Mouse (Mus musculus) olfactory bulb, adult 2 months (tissue): ENCODE results near the gene Pip4k2c. TPM values are rescaled to one million over a fixed set of nuclear protein-coding genes. Genes with fewer than 3 reads are reported as not detected.

Experiments used
- H3K27ac ChIP-seq: fragments of 200-500 bp; 2 replicates; pipeline ENCODE4 v1.5.1; 2012; ENCODE audit warnings: low read depth, low read length; ENCODE audit not compliant: insufficient read depth
- H3K4me1 ChIP-seq: fragments of 200-500 bp; 2 replicates; pipeline ENCODE4 v1.6.1; 2012; ENCODE audit warnings: low read length; ENCODE audit not compliant: control insufficient read depth, insufficient read depth
- H3K4me3 ChIP-seq: fragments of 200-500 bp; 2 replicates; pipeline ENCODE4 v1.5.1; 2012; ENCODE audit warnings: mild to moderate bottlenecking, low read depth, low read length, moderate library complexity; ENCODE audit not compliant: insufficient read depth
- CTCF ChIP-seq: fragments of 200-500 bp; IDR thresholded peaks from 2 replicates; pipeline ENCODE4 v1.5.1; 2012; ENCODE audit warnings: low read depth, mild to moderate bottlenecking, low read length, moderate library complexity; ENCODE audit not compliant: insufficient read depth
- POLR2A ChIP-seq: fragments of 200-500 bp; IDR thresholded peaks from 2 replicates; pipeline ENCODE4 v1.6.1; 2012; ENCODE audit warnings: mild to moderate bottlenecking, low read depth, low read length, moderate library complexity; ENCODE audit not compliant: insufficient read depth
- WGBS: fragments of 180-500 bp; shearing (Covaris S2); methylation state at CpG from one replicate; pipeline ENCODE4 v1.1.7; 2018; 5-methylcytosine and 5-hydroxymethylcytosine counted together
- polyA plus RNA-seq: library from polyadenylated mRNA; stranded (reverse); fragments of >200 nt; gene quantifications from 2 replicates; pipeline ENCODE4 v1.2.4, GENCODE M21; 2012; ENCODE audit warnings: low replicate concordance; ENCODE audit not compliant: missing spikeins, insufficient read depth, insufficient read length

The Pip4k2c gene
- polyA plus RNA-seq, 1 experiment = 102 TPM

GRCm38 (mm10) chr10:127186451-127186850, 24.9 kb downstream of the Pip4k2c start:
- Histone ChIP-seq H3K27ac (no peak overlapping the region), H3K4me1 (peaks cover 32% of the 10 kb centered on the region), H3K4me3 (no peak overlapping the region)
- TF ChIP-seq CTCF (no peak), POLR2A (no peak)
- WGBS = 100% methylated on average over 1 of the region's 1 CpGs

- 89% methylated on average over 15 of the region's 15 CpGs for WGBS
- TF ChIP-seq CTCF (no peak), POLR2A (no peak)
- no peak overlapping the region for H3K4me3 ChIP-seq
- H3K27ac ChIP-seq = no peak overlapping the region
- peaks cover 26% of the 10 kb centered on the region for H3K4me1 ChIP-seq
These were observed 25.9 kb downstream of the Pip4k2c start for GRCm38 (mm10) chr10:127185506-127185905.

DNA sequence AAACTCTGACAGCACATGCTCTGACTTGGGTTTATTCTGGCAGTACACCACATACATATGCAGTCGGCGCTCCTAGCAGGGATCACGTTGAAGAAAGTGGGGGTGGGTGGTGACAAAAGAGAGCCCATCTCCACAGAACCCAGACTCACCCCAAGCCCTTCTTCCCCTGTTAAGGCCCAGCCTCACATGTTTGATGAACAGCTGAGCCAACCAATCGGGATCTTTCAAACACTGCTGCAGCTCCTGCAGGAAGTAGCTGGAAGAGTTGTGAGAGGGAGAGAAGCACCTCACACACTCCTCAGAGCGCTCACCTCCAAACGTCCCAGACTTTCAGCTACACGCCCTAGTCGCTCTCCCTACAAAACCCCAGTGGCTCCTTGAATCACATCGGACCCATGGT, 26.3 kb downstream of the Pip4k2c start:
- Histone ChIP-seq H3K4me1 (peaks cover 29% of the 10 kb centered on the region), H3K4me3 (no peak overlapping the region), H3K27ac (no peak overlapping the region)
- TF ChIP-seq CTCF (no peak), POLR2A (no peak)
- WGBS = 70% methylated on average over 9 of the region's 9 CpGs

DNA sequence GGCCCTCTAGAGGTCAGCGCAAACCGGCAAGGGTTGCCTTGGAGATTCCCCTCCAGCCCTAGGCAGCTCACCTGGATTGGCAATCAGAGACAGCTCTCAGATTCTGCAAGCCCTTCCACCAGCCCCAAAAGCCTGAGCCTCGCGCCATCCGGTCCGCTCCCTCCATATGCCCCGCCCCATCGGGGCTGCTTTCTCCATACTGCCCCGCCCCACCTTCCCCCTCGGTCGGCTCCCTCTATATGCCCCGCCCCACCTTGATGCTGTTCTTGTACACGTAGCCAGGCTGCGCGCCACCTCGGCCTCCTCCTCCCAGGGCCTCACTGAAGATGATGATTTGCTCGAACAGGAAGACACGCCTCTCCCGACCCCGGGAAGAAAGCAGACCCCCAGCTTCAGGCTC, 27.6 kb downstream of the Pip4k2c start:
- WGBS = 46% methylated on average over 20 of the region's 20 CpGs

GRCm38 (mm10) chr10:127182624-127183023, 28.8 kb downstream of the Pip4k2c start:
- TF ChIP-seq POLR2A = no peak
- no peak for TF ChIP-seq CTCF
- H3K27ac ChIP-seq = no peak overlapping the region
- 91% methylated on average over 4 of the region's 4 CpGs for WGBS
- peaks cover 32% of the 10 kb centered on the region for H3K4me1 ChIP-seq
- H3K4me3 ChIP-seq = no peak overlapping the region

More for the DNA sequence above, 27.6 kb downstream of the Pip4k2c start:
- H3K27ac ChIP-seq = no peak overlapping the region
- H3K4me1 ChIP-seq = peaks cover 27% of the 10 kb centered on the region
- no peak for TF ChIP-seq CTCF
- no peak for TF ChIP-seq POLR2A
- H3K4me3 ChIP-seq = no peak overlapping the region

DNA sequence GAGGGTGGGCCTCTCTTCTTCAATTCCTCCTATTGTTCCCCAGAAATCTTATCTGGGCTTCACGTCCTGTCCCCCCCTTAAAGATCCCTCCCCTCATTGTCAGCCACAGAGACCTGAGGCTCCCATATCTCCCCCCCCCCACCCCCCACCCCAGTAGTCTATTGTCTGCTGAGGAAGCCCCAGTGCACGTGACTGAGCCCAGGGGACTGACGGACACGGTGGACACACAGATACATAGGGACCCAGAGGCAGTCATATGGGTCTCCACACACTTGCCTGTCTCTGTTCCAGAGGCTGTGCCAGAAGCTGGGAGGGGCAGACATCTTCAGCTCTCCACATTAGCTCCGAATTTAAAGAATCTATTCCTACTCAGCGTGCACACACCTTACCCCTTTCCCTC, 29.8 kb downstream of the Pip4k2c start:
- 68% methylated on average over 6 of the region's 6 CpGs for WGBS
- H3K27ac ChIP-seq = no peak overlapping the region
- TF ChIP-seq POLR2A = no peak
- TF ChIP-seq CTCF = no peak
- H3K4me1 ChIP-seq = peaks cover 30% of the 10 kb centered on the region
- H3K4me3 ChIP-seq = no peak overlapping the region

DNA sequence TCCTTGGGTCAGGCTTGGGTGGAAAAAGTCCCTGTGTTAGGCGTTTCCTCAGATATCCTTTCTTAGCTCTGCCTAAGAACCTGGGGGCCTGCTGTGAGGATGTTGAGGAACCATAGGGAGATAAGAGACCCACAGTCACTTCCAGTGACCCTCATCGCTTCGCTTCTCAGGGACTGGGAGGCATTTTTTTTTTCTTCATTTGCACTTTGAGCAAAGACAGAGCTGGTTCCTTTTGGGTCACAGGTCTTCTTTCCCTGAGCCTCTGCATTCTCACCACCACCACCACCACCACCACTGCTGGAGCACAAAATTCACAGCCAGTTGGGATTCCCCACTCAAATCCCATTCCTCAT, 30.7 kb downstream of the Pip4k2c start:
- Histone ChIP-seq H3K4me3 (no peak overlapping the region), H3K27ac (no peak overlapping the region), H3K4me1 (peaks cover 30% of the 10 kb centered on the region)
- TF ChIP-seq POLR2A (no peak), CTCF (no peak)
- 58% methylated on average over 3 of the region's 3 CpGs for WGBS

DNA sequence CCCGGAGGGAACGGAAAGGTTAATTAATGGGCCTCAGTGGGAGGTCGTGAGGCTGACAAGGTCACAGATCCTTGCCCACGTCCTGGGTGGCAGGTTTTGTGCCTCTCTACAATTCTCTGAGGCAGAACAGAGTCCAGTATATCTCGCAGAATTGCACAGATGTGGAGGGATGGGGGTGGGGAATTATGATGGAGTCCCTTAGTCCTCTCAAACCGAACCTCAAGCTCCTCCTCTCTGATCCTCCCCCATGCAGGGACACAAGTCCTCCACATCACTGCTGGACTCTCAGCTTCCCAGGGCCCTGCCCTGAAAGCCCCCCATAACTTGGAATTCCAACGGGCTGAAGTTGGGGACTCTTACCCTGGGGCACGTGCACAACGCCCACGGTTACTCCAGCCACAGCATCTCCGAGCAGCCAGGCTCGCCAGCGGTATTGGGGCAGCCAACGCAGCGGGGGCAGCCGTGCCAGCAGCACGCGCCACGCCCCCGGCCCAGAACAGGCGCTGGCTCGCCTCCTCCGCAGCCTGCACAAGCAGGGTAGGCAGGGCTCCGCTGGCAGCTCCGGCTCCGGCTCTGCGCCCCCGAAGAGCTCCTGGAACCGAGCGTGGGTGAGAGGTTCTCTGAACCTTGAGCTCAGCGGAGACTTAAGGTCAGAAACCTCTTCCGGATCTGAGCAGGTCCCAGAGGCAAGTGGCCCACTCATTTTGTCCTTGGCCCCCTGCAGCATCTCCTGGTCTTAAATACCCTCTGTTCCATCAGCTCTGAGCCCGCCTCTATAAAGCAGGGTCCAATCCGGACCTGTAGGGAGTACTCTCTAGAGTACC, 31.3 kb downstream of the Pip4k2c start, which contains the start of gene Slc26a10:
Gene Slc26a10, minus strand, starts transcription at position 775 of the 824 bp plus-strand sequence.
- peak within 1 kb of the TSS; percentile 19 for H3K4me3 ChIP-seq
- peaks cover 30% of the 10 kb centered on the region for H3K4me1 ChIP-seq
- 6% methylated on average over 34 of the region's 34 CpGs for WGBS
- no peak for TF ChIP-seq POLR2A
- no peak for TF ChIP-seq CTCF
- no peak within 1 kb of the TSS for H3K27ac ChIP-seq

DNA sequence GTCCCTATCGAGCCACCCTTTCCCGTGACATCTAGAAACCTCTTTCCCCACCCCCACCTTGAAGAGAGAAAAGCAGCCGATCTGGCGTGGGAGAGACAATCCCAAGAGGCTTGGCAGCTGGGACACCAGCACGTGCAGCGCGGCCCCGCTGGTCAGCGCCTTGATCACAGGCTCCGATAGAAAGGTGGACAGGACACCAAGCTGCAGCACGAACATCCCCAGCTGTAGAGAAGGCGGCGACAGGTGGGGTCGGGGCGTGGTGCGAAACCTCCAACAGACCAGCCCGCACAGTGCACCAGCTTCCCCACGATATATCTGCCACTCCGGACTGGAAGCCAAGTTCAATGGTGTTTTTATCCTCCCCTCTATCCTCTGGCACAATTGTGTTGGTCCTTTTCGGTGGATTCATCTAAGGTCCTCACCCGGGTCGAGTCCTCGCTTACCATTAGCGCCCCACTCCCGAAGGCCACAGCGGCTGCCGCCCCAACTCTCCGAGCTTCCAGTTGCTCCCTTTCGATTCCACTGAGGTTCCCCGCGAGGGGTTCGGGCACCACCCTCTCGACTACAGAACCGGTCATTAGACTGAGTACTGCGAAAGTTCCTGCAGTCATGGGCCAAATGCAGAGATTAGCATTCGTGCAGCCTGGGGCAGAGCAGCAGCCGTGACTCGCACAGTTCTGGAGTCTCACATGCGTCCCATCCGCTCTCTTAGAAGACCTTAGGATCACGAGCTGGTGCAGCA, 32.9 kb downstream of the Pip4k2c start:
- TF ChIP-seq CTCF = no peak
- no peak for TF ChIP-seq POLR2A
- H3K4me3 ChIP-seq = peak overlapping the region; percentile 35
- WGBS = 12% methylated on average over 41 of the region's 41 CpGs
- H3K4me1 ChIP-seq = peaks cover 30% of the 10 kb centered on the region
- no peak overlapping the region for H3K27ac ChIP-seq
